Mouse (Mus musculus) liver, embryonic 13.5 days (tissue): ENCODE measurements at regions not wholly inside any gene's neighbourhood (a gene's known extent, or its start where the extent isn't known, plus 50 kb on each side); places are given as distances from the start of the nearest gene placed in this dataset.

Experiments
- ATAC-seq: fragments of 200-750 bp; cut with Nextera tagmentation; 2 replicates; pipeline ENCODE4 v1.8.0; 2017; ENCODE audit warnings: low read depth, mild to moderate bottlenecking, moderate number of reproducible peaks, moderate library complexity
- DNase-seq: peaks from one replicate; pipeline ENCODE4 v3.0.0; 2022
- H3K27ac ChIP-seq: fragments of 300-500 bp; sonication (generic); 2 replicates; pipeline ENCODE4 v1.5.1; 2015; ENCODE audit warnings: moderate library complexity, mild to moderate bottlenecking, inconsistent platforms
- H3K27me3 ChIP-seq: fragments of 300-500 bp; sonication (generic); 2 replicates; pipeline ENCODE4 v1.6.1; 2015; ENCODE audit warnings: mild to moderate bottlenecking, inconsistent platforms
- H3K36me3 ChIP-seq: fragments of 300-500 bp; sonication (generic); 2 replicates; pipeline ENCODE4 v1.6.1; 2015; ENCODE audit warnings: mild to moderate bottlenecking, inconsistent platforms
- H3K4me1 ChIP-seq: fragments of 300-500 bp; sonication (generic); replicated peaks from 2 replicates; pipeline ENCODE4 v1.6.1; 2015; ENCODE audit warnings: inconsistent platforms
- H3K4me2 ChIP-seq: fragments of 300-500 bp; sonication (generic); 2 replicates; pipeline ENCODE4 v1.6.1; 2015; ENCODE audit warnings: inconsistent platforms, mild to moderate bottlenecking, moderate library complexity
- H3K4me3 ChIP-seq: fragments of 300-500 bp; sonication (generic); replicated peaks from 2 replicates; pipeline ENCODE4 v1.5.1; 2015; ENCODE audit warnings: mild to moderate bottlenecking, inconsistent platforms
- H3K9ac ChIP-seq: fragments of 300-500 bp; sonication (generic); 2 replicates; pipeline ENCODE4 v1.6.1; 2015; ENCODE audit warnings: mild to moderate bottlenecking, inconsistent platforms
- H3K9me3 ChIP-seq: fragments of 300-500 bp; sonication (generic); replicated peaks from 2 replicates; pipeline ENCODE4 v1.6.1; 2016; ENCODE audit warnings: inconsistent platforms
- WGBS: fragments of 180-500 bp; shearing (Covaris S2); methylation state at CpG from one replicate; pipeline ENCODE4 v1.1.7; 2015; ENCODE audit not compliant: insufficient replicate concordance; 5-methylcytosine and 5-hydroxymethylcytosine counted together

- H3K9ac ChIP-seq = no peak overlapping the region
- H3K27me3 ChIP-seq = no peaks in the 10 kb centered on the region
- no peak overlapping the region for H3K4me2 ChIP-seq
- no peaks in the 10 kb centered on the region for H3K4me1 ChIP-seq
- no peaks in the 10 kb centered on the region for H3K36me3 ChIP-seq
- H3K27ac ChIP-seq = no peak overlapping the region
- H3K4me3 ChIP-seq = no peak overlapping the region
- DNase-seq (no peak), ATAC-seq (no peak)
- WGBS = 47% methylated on average over 5 of the region's 5 CpGs
- no peaks in the 10 kb centered on the region for H3K9me3 ChIP-seq
These were observed 450.5 kb downstream of the Arl4a start for GRCm38 (mm10) chr12:39587204-39587909.

DNA sequence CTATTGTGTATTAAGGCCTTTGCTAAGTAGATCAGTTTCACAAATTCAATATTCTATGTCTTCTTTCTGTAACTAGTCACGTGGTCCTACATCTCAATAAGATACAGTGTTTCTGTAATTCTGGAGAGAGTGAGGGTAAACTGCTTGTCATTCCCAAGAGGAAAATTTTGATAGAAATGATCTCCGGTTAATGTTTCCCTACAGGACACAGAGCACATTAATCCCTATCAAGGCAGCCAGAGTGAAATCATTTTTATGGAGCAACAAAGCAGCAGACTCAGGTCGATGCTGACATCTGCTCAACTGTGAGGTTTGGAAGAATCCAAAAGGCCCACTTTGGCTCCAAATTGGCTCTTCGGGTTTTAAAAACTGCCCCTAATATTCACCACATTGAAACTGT lies 451.7 kb downstream of the Arl4a start:
- H3K4me2 ChIP-seq = no peak overlapping the region
- 61% methylated on average over 4 of the region's 4 CpGs for WGBS
- no peak overlapping the region for H3K9ac ChIP-seq
- no peak for DNase-seq
- no peak overlapping the region for H3K4me3 ChIP-seq
- H3K9me3 ChIP-seq = no peaks in the 10 kb centered on the region
- ATAC-seq = no peak
- no peaks in the 10 kb centered on the region for H3K4me1 ChIP-seq
- H3K36me3 ChIP-seq = no peaks in the 10 kb centered on the region
- H3K27me3 ChIP-seq = no peaks in the 10 kb centered on the region
- no peak overlapping the region for H3K27ac ChIP-seq

DNA sequence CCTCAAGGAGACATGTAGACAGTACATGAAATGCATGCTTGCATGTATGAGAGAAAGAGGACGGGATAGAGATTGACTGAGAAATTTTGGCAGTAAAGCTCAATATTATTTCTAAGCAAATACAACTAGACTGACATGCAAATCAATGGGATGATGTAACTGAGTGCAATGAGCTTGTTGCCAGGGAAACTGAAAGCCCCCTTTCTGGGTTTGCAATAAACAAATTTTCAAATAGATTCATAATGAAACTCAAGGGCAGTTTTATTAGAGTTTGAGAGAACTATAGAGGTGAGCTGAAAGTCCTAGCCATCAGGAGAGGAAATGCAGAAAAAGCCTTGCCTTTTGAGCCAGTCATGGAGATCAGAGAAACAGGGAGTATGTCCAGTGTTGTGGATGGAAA lies 460.2 kb downstream of the Arl4a start:
- H3K4me3 ChIP-seq = no peak overlapping the region
- no peak overlapping the region for H3K27ac ChIP-seq
- H3K36me3 ChIP-seq = no peaks in the 10 kb centered on the region
- H3K4me1 ChIP-seq = no peaks in the 10 kb centered on the region
- no peaks in the 10 kb centered on the region for H3K27me3 ChIP-seq
- no peak overlapping the region for H3K9ac ChIP-seq
- ATAC-seq (no peak), DNase-seq (no peak)
- H3K9me3 ChIP-seq = no peaks in the 10 kb centered on the region
- no peak overlapping the region for H3K4me2 ChIP-seq
- 46% methylated on average over 1 of the region's 1 CpGs for WGBS

DNA sequence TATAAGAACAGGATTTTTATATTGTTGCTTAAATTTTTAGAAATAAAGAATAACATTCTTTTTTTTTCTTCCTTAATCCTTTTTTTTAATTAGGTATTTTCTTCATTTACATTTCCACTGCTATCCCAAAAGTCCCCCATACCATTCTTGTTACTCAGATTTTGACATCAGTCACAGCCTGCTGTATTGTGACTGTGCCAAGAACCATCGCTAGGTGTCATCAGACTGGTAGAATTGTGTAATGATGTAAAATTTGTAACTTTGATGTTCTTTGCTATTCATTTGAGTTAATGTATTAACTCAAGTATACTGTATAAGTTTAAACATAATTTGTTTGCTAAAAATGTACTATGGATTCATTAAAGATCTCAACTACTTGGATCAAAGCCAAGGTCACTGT lies 465.0 kb downstream of the Arl4a start:
- H3K4me3 ChIP-seq = no peak overlapping the region
- 58% methylated on average over 1 of the region's 1 CpGs for WGBS
- H3K27me3 ChIP-seq = no peaks in the 10 kb centered on the region
- no peak overlapping the region for H3K9ac ChIP-seq
- H3K4me2 ChIP-seq = no peak overlapping the region
- no peak for ATAC-seq
- no peaks in the 10 kb centered on the region for H3K36me3 ChIP-seq
- H3K27ac ChIP-seq = no peak overlapping the region
- DNase-seq = no peak
- H3K9me3 ChIP-seq = no peaks in the 10 kb centered on the region
- no peaks in the 10 kb centered on the region for H3K4me1 ChIP-seq

DNA sequence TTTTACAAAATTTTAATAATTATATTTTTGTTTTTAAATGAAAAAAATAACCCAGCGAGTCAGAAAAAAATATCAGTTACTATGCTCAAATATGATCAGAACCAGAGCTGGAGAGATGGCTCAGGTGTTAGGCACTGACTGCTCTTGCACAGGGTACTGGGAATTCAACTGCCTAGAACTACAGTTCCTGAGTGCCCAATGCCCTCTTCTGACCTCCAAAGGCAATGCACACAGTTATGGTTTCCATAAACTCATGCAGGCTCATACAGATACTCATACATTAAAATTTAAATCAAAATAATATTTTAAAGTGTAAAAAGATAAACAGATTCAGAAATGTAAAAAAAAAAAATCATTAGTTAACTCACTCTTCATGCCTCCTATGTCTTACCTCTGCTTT lies 465.7 kb downstream of the Arl4a start:
- no peaks in the 10 kb centered on the region for H3K27me3 ChIP-seq
- no peak overlapping the region for H3K9ac ChIP-seq
- no peaks in the 10 kb centered on the region for H3K36me3 ChIP-seq
- ATAC-seq (no peak), DNase-seq (no peak)
- 56% methylated on average over 1 of the region's 1 CpGs for WGBS
- H3K9me3 ChIP-seq = no peaks in the 10 kb centered on the region
- H3K4me1 ChIP-seq = no peaks in the 10 kb centered on the region
- H3K4me2 ChIP-seq = no peak overlapping the region
- no peak overlapping the region for H3K27ac ChIP-seq
- H3K4me3 ChIP-seq = no peak overlapping the region

- no peak overlapping the region for H3K4me3 ChIP-seq
- DNase-seq (no peak), ATAC-seq (no peak)
- H3K9me3 ChIP-seq = no peaks in the 10 kb centered on the region
- no peak overlapping the region for H3K9ac ChIP-seq
- H3K27me3 ChIP-seq = no peaks in the 10 kb centered on the region
- WGBS = 37% methylated on average over 4 of the region's 4 CpGs
- no peaks in the 10 kb centered on the region for H3K36me3 ChIP-seq
- no peak overlapping the region for H3K4me2 ChIP-seq
- H3K27ac ChIP-seq = no peak overlapping the region
- no peaks in the 10 kb centered on the region for H3K4me1 ChIP-seq
These were observed 476.9 kb downstream of the Arl4a start for GRCm38 (mm10) chr12:39560734-39561446.

GRCm38 (mm10) chr12:39558491-39558890 lies 479.3 kb downstream of the Arl4a start:
- no peak for DNase-seq
- Histone ChIP-seq H3K4me2 (no peak overlapping the region), H3K27ac (no peak overlapping the region), H3K4me3 (no peak overlapping the region), H3K27me3 (no peaks in the 10 kb centered on the region), H3K9ac (no peak overlapping the region), H3K9me3 (no peaks in the 10 kb centered on the region), H3K4me1 (no peaks in the 10 kb centered on the region), H3K36me3 (no peaks in the 10 kb centered on the region)
- WGBS = 71% methylated on average over 3 of the region's 3 CpGs
- ATAC-seq = no peak

DNA sequence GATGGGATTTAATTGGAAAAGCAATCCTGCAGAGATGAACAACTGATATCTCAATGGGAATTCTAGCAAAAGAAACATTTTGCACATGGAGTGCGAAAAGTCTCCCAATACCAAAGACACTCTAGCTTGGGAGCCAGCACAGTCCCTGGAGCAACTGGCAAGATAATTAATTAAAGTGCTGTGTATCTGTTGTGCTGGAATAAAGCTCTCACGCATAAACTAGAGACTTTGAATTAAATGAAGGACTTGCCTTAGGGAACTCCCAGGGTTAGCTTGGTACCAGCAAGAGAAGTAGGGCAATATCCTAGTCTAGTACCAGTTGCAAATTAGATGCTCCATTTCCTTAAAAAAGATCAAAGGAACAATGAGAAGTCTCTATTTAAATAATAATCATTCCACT lies 501.5 kb downstream of the Arl4a start:
- H3K27me3 ChIP-seq = no peaks in the 10 kb centered on the region
- H3K4me1 ChIP-seq = no peaks in the 10 kb centered on the region
- ATAC-seq = no peak
- H3K27ac ChIP-seq = no peak overlapping the region
- H3K4me3 ChIP-seq = no peak overlapping the region
- no peak overlapping the region for H3K9ac ChIP-seq
- 53% methylated on average over 2 of the region's 2 CpGs for WGBS
- H3K4me2 ChIP-seq = no peak overlapping the region
- H3K9me3 ChIP-seq = no peaks in the 10 kb centered on the region
- no peak for DNase-seq
- no peaks in the 10 kb centered on the region for H3K36me3 ChIP-seq

DNA sequence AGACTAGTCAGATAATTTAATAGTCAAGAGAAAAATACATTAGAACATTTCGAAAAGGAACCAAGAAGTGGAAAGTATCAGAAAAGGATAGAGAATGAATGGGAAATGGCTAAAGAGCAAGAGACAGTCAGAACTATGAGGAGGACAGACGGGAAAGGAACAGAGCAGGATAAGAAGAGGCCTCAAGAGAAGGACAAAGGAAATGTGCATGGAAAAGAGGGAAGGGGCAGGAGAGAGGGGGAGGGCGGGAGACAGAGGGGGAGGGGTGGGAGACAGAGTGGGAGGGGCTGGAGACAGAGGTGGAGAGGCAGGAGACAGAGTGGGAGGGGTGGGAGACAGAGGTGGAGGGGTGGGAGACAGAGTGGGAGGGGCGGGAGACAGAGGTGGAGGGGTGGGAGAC lies 509.7 kb downstream of the Arl4a start:
- no peak for DNase-seq
- no peak overlapping the region for H3K4me2 ChIP-seq
- H3K9ac ChIP-seq = no peak overlapping the region
- no peak overlapping the region for H3K4me3 ChIP-seq
- H3K27me3 ChIP-seq = no peaks in the 10 kb centered on the region
- ATAC-seq = no peak
- WGBS = 57% methylated on average over 4 of the region's 4 CpGs
- H3K36me3 ChIP-seq = no peaks in the 10 kb centered on the region
- H3K27ac ChIP-seq = no peak overlapping the region
- H3K9me3 ChIP-seq = no peaks in the 10 kb centered on the region
- H3K4me1 ChIP-seq = no peaks in the 10 kb centered on the region

GRCm38 (mm10) chr12:39527216-39527600 lies 510.6 kb downstream of the Arl4a start:
- DNase-seq = no peak
- Histone ChIP-seq H3K9ac (no peak overlapping the region), H3K9me3 (no peaks in the 10 kb centered on the region)

DNA sequence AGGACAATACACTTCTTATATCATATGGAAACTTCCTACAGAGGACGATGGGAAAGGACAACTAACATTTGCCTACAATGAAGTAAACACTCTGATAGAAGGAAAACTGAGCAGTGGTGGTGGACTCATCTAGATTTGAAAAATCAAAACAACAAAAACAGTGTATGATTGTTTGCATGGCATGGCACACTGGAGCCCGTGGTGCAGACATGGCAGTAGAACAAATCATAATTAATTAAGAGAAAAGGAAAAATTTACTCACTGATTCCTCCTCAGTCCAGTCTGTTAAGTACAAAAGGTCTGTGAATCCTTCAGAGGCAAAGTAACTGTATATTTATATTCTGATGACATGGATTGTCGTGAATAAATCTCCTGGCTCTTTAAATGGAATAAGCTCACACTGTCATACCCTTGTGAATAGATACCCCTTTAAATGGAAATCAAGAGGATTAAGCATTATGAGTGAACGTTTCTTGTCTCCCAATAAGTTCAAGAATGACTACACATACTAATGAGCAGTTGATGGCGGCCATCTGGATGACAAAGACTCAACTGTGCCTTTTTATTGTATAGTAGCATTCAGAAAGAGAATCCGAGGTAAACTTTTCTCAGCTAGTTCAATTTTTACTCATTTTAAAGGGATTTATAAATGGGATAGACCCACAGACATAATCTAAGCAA lies 511.1 kb downstream of the Arl4a start:
- H3K36me3 ChIP-seq = no peaks in the 10 kb centered on the region
- H3K4me1 ChIP-seq = no peaks in the 10 kb centered on the region
- no peak for DNase-seq
- H3K4me2 ChIP-seq = no peak overlapping the region
- no peak overlapping the region for H3K27ac ChIP-seq
- H3K9me3 ChIP-seq = no peaks in the 10 kb centered on the region
- no peak overlapping the region for H3K9ac ChIP-seq
- no peaks in the 10 kb centered on the region for H3K27me3 ChIP-seq
- 42% methylated on average over 6 of the region's 6 CpGs for WGBS
- H3K4me3 ChIP-seq = no peak overlapping the region
- ATAC-seq = no peak

More at GRCm38 (mm10) chr12:39527216-39527600, 510.6 kb downstream of the Arl4a start:
- Histone ChIP-seq H3K27ac (no peak overlapping the region), H3K4me1 (no peaks in the 10 kb centered on the region), H3K4me3 (no peak overlapping the region), H3K4me2 (no peak overlapping the region), H3K36me3 (no peaks in the 10 kb centered on the region), H3K27me3 (no peaks in the 10 kb centered on the region)
- ATAC-seq = no peak
- 72% methylated on average over 3 of the region's 3 CpGs for WGBS
